Mouse (Mus musculus): ENCODE results near the gene Alkbh4. TPM values are rescaled to one million over a fixed set of nuclear protein-coding genes. Genes with fewer than 3 reads are reported as not detected.
"Not testable (repeated sequence)": the region's sequence is repeated elsewhere in the genome, so short reads cannot be mapped to it uniquely, and the experiment has no call there.

Gene Alkbh4
- polyA plus RNA-seq, 1 experiment = 19.6 TPM

DNA sequence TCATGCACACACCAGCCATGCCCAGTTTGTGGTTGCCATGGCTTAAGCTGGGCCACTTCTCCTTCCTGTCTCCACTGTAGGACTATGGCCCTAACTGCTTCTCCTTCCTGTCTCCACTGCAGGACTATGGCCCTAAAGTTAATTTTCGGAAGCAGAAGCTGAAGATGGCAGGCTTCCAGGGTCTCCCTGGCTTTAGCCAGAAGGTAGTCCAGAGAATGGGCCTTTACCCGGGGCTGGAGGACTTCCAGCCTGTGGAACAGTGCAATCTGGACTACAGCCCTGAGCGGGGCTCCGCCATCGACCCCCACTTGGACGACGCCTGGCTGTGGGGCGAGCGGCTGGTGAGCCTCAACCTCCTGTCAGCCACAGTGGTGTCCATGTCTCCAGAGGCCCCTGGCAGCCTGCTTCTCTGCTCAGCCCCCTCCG lies 4.1 kb downstream of the Alkbh4 start:
- Histone ChIP-seq H3K27me3 (ENCODE audit: control insufficient read depth, insufficient read depth, low read length) (no peaks in the 10 kb centered on the region), H3K4me1 (ENCODE audit: control insufficient read depth, insufficient read depth, insufficient read length) (peaks cover 1% of the 10 kb centered on the region; the same call in 1 of the 2 replicates), H3K36me3 (ENCODE audit: control insufficient read depth, insufficient read depth, low read length) (peaks cover 22% of the 10 kb centered on the region), H3K4me3 (ENCODE audit: extremely low read depth, insufficient read depth, insufficient read length) (no peak overlapping the region), H3K27ac (ENCODE audit: insufficient read depth, low read length) (0 out of 2 replicates have a peak overlapping the region, but pooled peaks have one; percentile 31)
- TF ChIP-seq POLR2A (IDR thresholded peaks at IDR 0.05; ENCODE audit: low read depth, low read length) (no peak), CTCF (IDR thresholded peaks at IDR 0.05; ENCODE audit: extremely low read depth, insufficient read depth, insufficient read length, insufficient replicate concordance) (no peak)
- no peak for DNase-seq (ENCODE audit: low read depth in 1 of 2, low spot score in 2 of 2)
- WGBS = 82% methylated on average over 10 of the region's 10 CpGs

DNA sequence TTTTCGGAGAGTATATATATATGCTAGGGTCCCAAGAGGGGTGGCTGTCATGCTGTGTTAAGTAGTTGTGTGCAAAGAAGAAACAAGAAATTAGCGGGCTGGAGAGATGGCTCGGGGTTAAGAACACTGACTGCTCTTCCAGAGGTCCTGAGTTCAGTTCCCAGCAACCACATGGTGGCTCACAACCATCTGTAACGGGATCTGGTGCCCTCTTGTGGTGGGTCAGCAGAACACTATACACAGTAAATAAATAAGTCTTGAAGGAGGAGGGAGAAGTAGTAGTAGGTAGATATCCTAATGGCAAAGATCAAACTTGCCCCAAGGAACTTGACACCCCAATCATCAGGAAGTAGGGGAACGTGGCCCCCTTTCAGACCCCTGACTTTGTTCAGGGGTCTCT lies 6.8 kb downstream of the Alkbh4 start:
- H3K36me3 ChIP-seq (ENCODE audit: control insufficient read depth, insufficient read depth, low read length) = peaks cover 22% of the 10 kb centered on the region
- no peaks in the 10 kb centered on the region for H3K27me3 ChIP-seq (ENCODE audit: control insufficient read depth, insufficient read depth, low read length)
- TF ChIP-seq CTCF (IDR thresholded peaks at IDR 0.05; ENCODE audit: extremely low read depth, insufficient read depth, insufficient read length, insufficient replicate concordance) (0 out of 2 replicates have a peak, but pooled peaks have one; percentile 3), POLR2A (IDR thresholded peaks at IDR 0.05; ENCODE audit: low read depth, low read length) (no peak)
- no peak overlapping the region for H3K27ac ChIP-seq (ENCODE audit: insufficient read depth, low read length)
- H3K4me3 ChIP-seq (ENCODE audit: extremely low read depth, insufficient read depth, insufficient read length) = no peak overlapping the region
- DNase-seq (ENCODE audit: low read depth in 1 of 2, low spot score in 2 of 2) = no peak
- peaks cover 15% of the 10 kb centered on the region; the same call in 1 of the 2 replicates for H3K4me1 ChIP-seq (ENCODE audit: control insufficient read depth, insufficient read depth, insufficient read length)
- WGBS = 90% methylated on average over 5 of the region's 5 CpGs

DNA sequence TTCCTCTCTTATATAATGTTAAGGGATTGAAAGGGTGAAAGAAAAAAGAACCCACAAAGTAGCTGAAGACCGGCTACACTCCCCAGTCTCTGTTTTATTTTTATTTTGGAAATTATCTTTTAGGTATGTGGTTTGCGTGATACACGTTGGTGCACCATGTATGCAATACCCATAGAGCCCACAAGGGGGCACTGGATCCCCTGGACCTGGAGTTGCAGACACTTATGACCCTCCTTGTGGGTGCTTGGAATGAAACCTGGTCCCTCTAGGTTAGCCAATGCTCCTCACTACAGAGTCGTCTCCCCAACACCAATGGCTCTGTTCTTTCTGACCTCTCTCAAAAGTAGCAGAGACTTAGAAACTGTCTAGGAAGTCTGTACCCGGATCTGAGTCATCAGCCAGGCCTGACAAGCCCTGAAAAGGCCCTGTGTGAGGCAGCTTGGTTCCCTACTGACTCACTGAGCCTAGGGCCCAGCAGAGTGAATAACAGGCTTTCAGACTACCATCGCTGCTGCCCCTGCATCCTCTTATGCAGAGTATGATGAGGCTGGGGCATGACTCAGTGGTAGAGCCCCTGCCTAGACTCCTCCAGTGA lies 7.3 kb downstream of the Alkbh4 start:
- 87% methylated on average over 6 of the region's 6 CpGs for WGBS
- Histone ChIP-seq H3K27me3 (ENCODE audit: control insufficient read depth, insufficient read depth, low read length) (no peaks in the 10 kb centered on the region), H3K36me3 (ENCODE audit: control insufficient read depth, insufficient read depth, low read length) (peaks cover 22% of the 10 kb centered on the region), H3K4me3 (ENCODE audit: extremely low read depth, insufficient read depth, insufficient read length) (no peak overlapping the region), H3K27ac (ENCODE audit: insufficient read depth, low read length) (no peak overlapping the region), H3K4me1 (ENCODE audit: control insufficient read depth, insufficient read depth, insufficient read length) (peaks cover 20% of the 10 kb centered on the region; the same call in 1 of the 2 replicates)
- DNase-seq (ENCODE audit: low read depth in 1 of 2, low spot score in 2 of 2) = no peak
- TF ChIP-seq CTCF (IDR thresholded peaks at IDR 0.05; ENCODE audit: extremely low read depth, insufficient read depth, insufficient read length, insufficient replicate concordance) = peak; percentile 13; the same call in 1 of the 2 replicates
- TF ChIP-seq POLR2A (IDR thresholded peaks at IDR 0.05; ENCODE audit: low read depth, low read length) = no peak

DNA sequence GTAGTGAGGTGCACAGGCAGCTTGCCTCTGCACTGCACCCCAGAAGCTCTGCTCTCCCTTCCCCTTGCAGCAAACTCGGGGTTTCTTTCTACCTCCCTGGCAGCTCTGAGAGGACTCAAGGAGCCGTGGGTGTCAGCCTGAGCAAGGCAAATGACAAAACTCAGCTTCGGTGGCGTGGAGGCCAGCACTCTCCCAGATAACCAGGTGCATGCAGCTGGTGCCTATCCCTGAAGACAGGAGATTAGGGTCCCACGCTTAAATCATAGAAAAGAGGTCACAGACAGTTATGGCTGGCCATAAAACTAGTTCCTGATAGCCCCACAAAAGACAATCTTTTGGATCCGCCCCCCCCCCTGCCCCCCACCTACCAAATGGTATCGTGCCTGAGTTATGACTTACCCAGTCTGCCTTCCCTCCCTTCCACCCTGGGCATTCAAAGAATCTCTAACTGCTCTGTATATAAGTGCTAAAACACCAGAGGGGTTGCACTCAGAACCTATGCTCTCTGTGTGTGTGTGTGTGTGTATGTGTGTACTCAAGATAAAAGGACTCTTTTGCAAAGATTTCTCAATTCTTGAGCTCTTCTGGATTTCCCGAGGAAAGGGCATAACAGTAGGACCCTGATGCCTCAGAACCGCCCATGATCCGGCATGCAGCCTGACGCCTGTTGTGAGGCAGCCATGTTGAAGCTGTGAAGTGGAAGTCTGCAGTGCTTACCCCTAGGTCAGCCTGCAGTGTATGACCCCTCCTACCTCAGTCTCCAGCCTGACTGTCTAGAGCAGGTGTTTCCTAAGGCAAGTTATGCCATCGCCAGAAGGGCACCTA lies 8.9 kb downstream of the Alkbh4 start:
- H3K4me1 ChIP-seq (ENCODE audit: control insufficient read depth, insufficient read depth, insufficient read length) = peaks cover 33% of the 10 kb centered on the region; the same call in 1 of the 2 replicates
- no peak for DNase-seq (ENCODE audit: low read depth in 1 of 2, low spot score in 2 of 2)
- peak overlapping the region; percentile 18 for H3K27ac ChIP-seq (ENCODE audit: insufficient read depth, low read length)
- no peak for TF ChIP-seq CTCF (IDR thresholded peaks at IDR 0.05; ENCODE audit: extremely low read depth, insufficient read depth, insufficient read length, insufficient replicate concordance)
- no peak for TF ChIP-seq POLR2A (IDR thresholded peaks at IDR 0.05; ENCODE audit: low read depth, low read length)
- H3K36me3 ChIP-seq (ENCODE audit: control insufficient read depth, insufficient read depth, low read length) = peaks cover 14% of the 10 kb centered on the region
- WGBS = 62% methylated on average over 12 of the region's 12 CpGs
- H3K27me3 ChIP-seq (ENCODE audit: control insufficient read depth, insufficient read depth, low read length) = no peaks in the 10 kb centered on the region
- peak overlapping the region; percentile 16; the same call in 1 of the 2 replicates for H3K4me3 ChIP-seq (ENCODE audit: extremely low read depth, insufficient read depth, insufficient read length)

DNA sequence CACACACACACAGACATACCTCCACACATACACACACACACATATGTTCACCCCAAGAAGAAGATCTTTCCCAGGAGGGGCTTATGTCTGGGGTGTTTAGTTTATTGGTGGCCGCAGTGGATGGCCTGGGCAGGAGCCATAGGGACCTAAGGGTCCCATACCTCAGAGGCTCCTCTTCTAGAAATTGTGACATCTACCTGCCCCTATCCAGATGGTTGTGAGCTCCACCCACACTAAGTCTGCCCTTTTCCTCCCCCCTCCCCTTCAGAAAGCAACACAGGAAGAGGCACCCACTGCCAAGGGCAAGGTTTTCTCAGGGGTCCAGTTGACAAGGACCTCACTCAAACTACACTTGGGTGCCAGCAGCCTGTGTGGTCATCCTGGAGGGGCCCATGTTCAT lies 11.0 kb downstream of the Alkbh4 start:
- Histone ChIP-seq H3K4me1 (ENCODE audit: control insufficient read depth, insufficient read depth, insufficient read length) (peaks cover 33% of the 10 kb centered on the region; the same call in 1 of the 2 replicates), H3K27ac (ENCODE audit: insufficient read depth, low read length) (peak overlapping the region; percentile 87), H3K27me3 (ENCODE audit: control insufficient read depth, insufficient read depth, low read length) (no peaks in the 10 kb centered on the region), H3K4me3 (ENCODE audit: extremely low read depth, insufficient read depth, insufficient read length) (peak overlapping the region; percentile 41), H3K36me3 (ENCODE audit: control insufficient read depth, insufficient read depth, low read length) (no peaks in the 10 kb centered on the region)
- WGBS = 61% methylated on average over 1 of the region's 1 CpGs
- TF ChIP-seq POLR2A (IDR thresholded peaks at IDR 0.05; ENCODE audit: low read depth, low read length) (no peak), CTCF (IDR thresholded peaks at IDR 0.05; ENCODE audit: extremely low read depth, insufficient read depth, insufficient read length, insufficient replicate concordance) (no peak)
- DNase-seq (ENCODE audit: low read depth in 1 of 2, low spot score in 2 of 2) = peak in 1 of 2 experiments; percentile 66

DNA sequence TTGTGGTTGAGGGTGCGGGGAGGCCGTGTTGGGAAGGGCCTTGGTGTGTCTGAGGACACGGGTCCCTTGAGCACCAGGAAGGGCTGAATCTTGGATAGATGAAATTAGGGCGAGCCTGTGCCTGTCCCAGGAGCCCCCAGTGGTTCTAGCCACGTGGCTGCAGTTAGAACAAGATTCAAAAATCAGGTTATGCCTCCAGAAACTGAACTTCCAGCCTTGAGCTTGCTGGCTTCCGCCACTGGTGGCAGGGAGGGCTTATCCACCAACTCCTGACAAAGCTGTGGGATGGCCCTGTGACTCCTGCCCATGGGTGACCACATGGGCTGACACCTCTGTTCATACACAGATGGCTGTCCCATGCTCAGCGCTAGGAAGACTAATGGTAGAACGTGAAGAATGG lies 11.8 kb downstream of the Alkbh4 start:
- H3K27ac ChIP-seq (ENCODE audit: insufficient read depth, low read length) = peak overlapping the region; percentile 87
- no peak overlapping the region for H3K4me3 ChIP-seq (ENCODE audit: extremely low read depth, insufficient read depth, insufficient read length)
- no peaks in the 10 kb centered on the region for H3K36me3 ChIP-seq (ENCODE audit: control insufficient read depth, insufficient read depth, low read length)
- peaks cover 33% of the 10 kb centered on the region; the same call in 1 of the 2 replicates for H3K4me1 ChIP-seq (ENCODE audit: control insufficient read depth, insufficient read depth, insufficient read length)
- WGBS = 58% methylated on average over 8 of the region's 8 CpGs
- TF ChIP-seq POLR2A (IDR thresholded peaks at IDR 0.05; ENCODE audit: low read depth, low read length) = no peak
- TF ChIP-seq CTCF (IDR thresholded peaks at IDR 0.05; ENCODE audit: extremely low read depth, insufficient read depth, insufficient read length, insufficient replicate concordance) = no peak
- H3K27me3 ChIP-seq (ENCODE audit: control insufficient read depth, insufficient read depth, low read length) = no peaks in the 10 kb centered on the region
- no peak for DNase-seq (ENCODE audit: low read depth in 1 of 2, low spot score in 2 of 2)

DNA sequence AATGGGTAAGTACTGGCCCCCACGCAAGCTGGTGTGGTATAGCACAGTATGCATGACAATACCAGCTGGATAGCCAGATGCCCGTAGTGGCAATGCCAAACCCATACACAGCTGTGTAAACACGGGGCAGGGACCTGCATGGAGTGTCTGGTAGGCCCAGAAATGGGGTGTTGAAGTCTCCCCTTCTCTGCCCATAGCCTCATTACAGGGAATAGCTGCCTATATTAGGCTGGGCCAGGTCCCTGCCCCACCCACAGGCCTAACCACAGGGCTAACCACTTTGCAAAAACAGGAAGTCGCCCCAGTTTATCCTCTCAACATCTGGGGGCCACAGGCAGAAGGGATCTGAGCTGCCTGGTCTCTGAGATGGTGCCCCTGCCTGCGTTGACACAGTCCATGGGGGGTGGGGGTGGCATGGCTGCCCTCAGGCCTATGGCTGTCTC lies 13.2 kb downstream of the Alkbh4 start:
- Histone ChIP-seq H3K4me1 (ENCODE audit: control insufficient read depth, insufficient read depth, insufficient read length) (peaks cover 33% of the 10 kb centered on the region; the same call in 1 of the 2 replicates), H3K27ac (ENCODE audit: insufficient read depth, low read length) (peak overlapping the region; percentile 87)
- not testable (repeated sequence) for H3K4me3 ChIP-seq (ENCODE audit: extremely low read depth, insufficient read depth, insufficient read length); H3K27me3 ChIP-seq (ENCODE audit: control insufficient read depth, insufficient read depth, low read length); H3K36me3 ChIP-seq (ENCODE audit: control insufficient read depth, insufficient read depth, low read length)
- WGBS = 9% methylated on average over 5 of the region's 5 CpGs
- peak in 1 of 2 experiments; percentile 42 for DNase-seq (ENCODE audit: low read depth in 1 of 2, low spot score in 2 of 2)

All from spleen, adult 2 months (tissue).